Mouse (Mus musculus): ENCODE measurements around the gene Myt1l.

- TF ChIP-seq CTCF (IDR thresholded peaks at IDR 0.05; ENCODE audit: control insufficient read depth, insufficient read depth, low read length) (no peak), POLR2A (IDR thresholded peaks at IDR 0.05; ENCODE audit: borderline replicate concordance, control insufficient read depth, low read depth, low read length) (no peak)
These were observed 423.9 kb downstream of the Myt1l start for GRCm38 (mm10) chr12:29952102-29952501.
